Mouse (Mus musculus) heart, embryonic 10.5 days (tissue): ENCODE data around the gene Sh3bgrl2. TPM values are rescaled to one million over a fixed set of nuclear protein-coding genes. Genes with fewer than 3 reads are reported as not detected.
"Not testable (repeated sequence)": the region's sequence is repeated elsewhere in the genome, so short reads cannot be mapped to it uniquely, and the experiment has no call there.

ENCODE experiments used
- DNase-seq: peaks from one replicate; pipeline ENCODE4 v3.0.0-alpha.2; 2017; ENCODE audit warnings: low spot score
- H3K27ac ChIP-seq: fragments of 300-500 bp; sonication (generic); 2 replicates; pipeline ENCODE4 v1.5.1; 2016; ENCODE audit warnings: mild to moderate bottlenecking
- H3K27me3 ChIP-seq: fragments of 300-500 bp; sonication (generic); 2 replicates; pipeline ENCODE4 v1.6.1; 2016; ENCODE audit warnings: mild to moderate bottlenecking; ENCODE audit not compliant: poor library complexity, insufficient read depth, severe bottlenecking
- H3K36me3 ChIP-seq: fragments of 300-500 bp; sonication (generic); 2 replicates; pipeline ENCODE4 v1.6.1; 2016; ENCODE audit warnings: mild to moderate bottlenecking, moderate library complexity
- H3K4me1 ChIP-seq: fragments of 300-500 bp; sonication (generic); 2 replicates; pipeline ENCODE4 v1.6.1; 2016; ENCODE audit warnings: mild to moderate bottlenecking
- H3K4me3 ChIP-seq: fragments of 300-500 bp; sonication (generic); 2 replicates; pipeline ENCODE4 v1.5.1; 2016; ENCODE audit warnings: mild to moderate bottlenecking, moderate library complexity
- H3K9me3 ChIP-seq: fragments of 300-500 bp; sonication (generic); 2 replicates; pipeline ENCODE4 v1.6.1; 2016; ENCODE audit warnings: mild to moderate bottlenecking, moderate library complexity
- WGBS: fragments of 180-500 bp; shearing (Covaris S2); methylation state at CpG from one replicate; pipeline ENCODE4 v1.1.7; 2016; 5-methylcytosine and 5-hydroxymethylcytosine counted together
- polyA plus RNA-seq: library from polyadenylated mRNA; unstranded; fragments of >200 nt; fragmentation: Nextera tagmentation; extraction: Ambion mirVana; gene quantifications from 2 replicates; pipeline ENCODE4 v1.2.1, GENCODE M21; 2016

Gene Sh3bgrl2
- polyA plus RNA-seq: 16.2 and 17.6 TPM in 2 replicates

- DNase-seq: peak; percentile 87
- WGBS: 2% methylated on average over 76 of the region's 76 CpGs
- peak within 1 kb of the TSS; percentile 92 for H3K27ac ChIP-seq
- H3K27me3 ChIP-seq: peaks cover 8% of the 10 kb centered on the region
- H3K4me1 ChIP-seq: peaks cover 25% of the 10 kb centered on the region
- no peaks in the 10 kb centered on the region for H3K36me3 ChIP-seq
- H3K9me3 ChIP-seq: no peaks in the 10 kb centered on the region
- H3K4me3 ChIP-seq: peak within 1 kb of the TSS; percentile 84
These were observed at the start of gene Sh3bgrl2 for GRCm38 (mm10) chr9:83547830-83548689. Gene Sh3bgrl2 (plus strand): TSS chr9:83548327.

DNA sequence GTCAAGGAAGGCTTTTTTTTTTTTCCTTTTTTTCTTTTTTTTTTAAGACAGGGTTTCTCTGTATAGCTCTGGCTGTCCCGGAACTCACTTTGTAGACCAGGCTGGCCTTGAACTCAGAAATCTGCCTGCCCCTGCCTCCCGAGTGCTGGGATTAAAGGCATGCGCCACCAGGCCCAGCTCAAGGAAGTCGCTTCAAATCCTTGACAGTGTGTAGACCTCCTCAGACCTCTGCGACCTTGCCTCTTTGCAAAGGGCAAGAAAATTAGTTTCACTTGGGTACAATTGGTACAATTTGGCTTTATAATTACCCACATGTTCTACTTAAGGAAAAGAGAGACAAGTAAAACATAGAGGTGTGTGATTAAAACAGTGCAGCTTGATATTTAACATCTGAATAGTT, 29.0 kb upstream of the Sh3bgrl2 start:
- not testable (repeated sequence) for H3K9me3 ChIP-seq

DNA sequence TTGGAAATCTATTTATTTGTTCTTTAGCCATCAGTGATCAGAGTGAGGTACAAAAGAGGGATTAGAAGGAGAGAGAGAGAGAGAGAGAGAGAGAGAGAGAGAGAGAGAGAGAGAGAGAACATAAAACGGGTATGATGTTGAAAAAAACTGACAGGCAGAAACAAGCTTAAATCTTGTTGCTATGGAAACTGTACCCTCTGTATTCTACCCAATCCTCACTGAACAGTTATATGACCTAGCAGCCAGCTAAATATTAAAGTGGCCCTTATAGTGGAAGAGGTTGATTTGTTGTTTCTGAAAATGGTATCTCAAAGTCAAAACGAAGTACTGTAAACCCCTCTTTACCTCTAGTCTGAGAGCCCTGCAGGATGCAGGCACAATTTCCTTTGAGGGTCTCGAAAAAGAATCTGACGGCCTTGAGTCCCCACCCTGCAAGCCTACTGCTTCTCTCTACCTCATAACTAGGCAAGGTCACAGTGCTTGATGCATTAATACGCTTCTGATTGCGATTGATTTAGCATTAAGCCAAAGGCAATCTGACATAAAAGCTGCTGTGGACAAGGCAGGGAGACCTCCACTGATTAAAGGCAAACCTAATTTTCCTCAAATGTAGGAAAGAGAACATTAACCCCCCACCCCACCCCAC, 28.5 kb upstream of the Sh3bgrl2 start:
- Histone ChIP-seq H3K9me3 (no peaks in the 10 kb centered on the region), H3K4me3 (no peak overlapping the region), H3K36me3 (no peaks in the 10 kb centered on the region), H3K27ac (no peak overlapping the region), H3K27me3 (no peaks in the 10 kb centered on the region), H3K4me1 (no peaks in the 10 kb centered on the region)
- 83% methylated on average over 6 of the region's 6 CpGs for WGBS
- no peak for DNase-seq

More for the DNA sequence above, 29.0 kb upstream of the Sh3bgrl2 start:
- WGBS: 86% methylated on average over 5 of the region's 5 CpGs
- not testable (repeated sequence) for H3K36me3 ChIP-seq, DNase-seq, H3K27ac ChIP-seq, H3K4me1 ChIP-seq, H3K27me3 ChIP-seq, H3K4me3 ChIP-seq

- peak; percentile 52 for DNase-seq
- 69% methylated on average over 7 of the region's 7 CpGs for WGBS
- H3K4me1 ChIP-seq: peaks cover 6% of the 10 kb centered on the region; the same call in 1 of the 2 replicates
These were observed 20.6 kb upstream of the Sh3bgrl2 start for GRCm38 (mm10) chr9:83527341-83528060.

DNA sequence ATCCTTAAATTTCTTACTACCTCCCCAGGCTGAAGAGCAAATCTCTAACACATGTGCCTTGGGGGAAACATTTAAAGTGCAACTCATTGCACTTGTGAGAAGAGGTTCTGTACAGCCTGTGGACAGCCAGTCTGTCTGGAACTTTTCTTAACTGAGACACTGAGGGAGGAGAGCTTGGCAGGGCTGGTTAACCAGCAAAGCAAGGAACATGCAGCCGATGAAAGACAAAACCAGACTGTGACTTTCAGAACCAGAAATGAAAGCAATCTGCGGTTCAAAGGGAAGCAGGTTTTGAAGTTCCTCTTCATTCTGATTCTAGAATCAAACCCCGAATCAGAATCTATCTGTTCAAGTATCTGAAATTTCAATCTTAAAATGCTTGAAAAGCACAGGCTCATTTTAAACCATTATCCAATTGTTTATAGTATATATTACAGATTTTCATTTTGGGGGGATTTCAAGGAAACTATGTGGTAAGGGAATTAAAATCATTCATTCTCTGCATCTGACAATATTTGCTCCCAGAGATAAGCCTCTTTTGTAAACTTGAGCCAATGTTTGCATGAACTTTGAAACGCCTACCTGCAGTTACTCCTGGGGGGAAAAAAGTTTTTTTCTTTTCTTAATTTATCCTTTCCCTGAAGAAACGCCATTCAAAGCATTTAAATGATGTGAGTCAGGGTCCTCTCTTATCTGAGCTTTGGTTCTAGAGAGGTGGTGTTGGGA, 14.9 kb upstream of the Sh3bgrl2 start:
- no peaks in the 10 kb centered on the region for H3K36me3 ChIP-seq
- H3K4me3 ChIP-seq: no peak overlapping the region
- H3K9me3 ChIP-seq: no peaks in the 10 kb centered on the region
- 74% methylated on average over 5 of the region's 5 CpGs for WGBS
- H3K4me1 ChIP-seq: peaks cover 22% of the 10 kb centered on the region
- H3K27me3 ChIP-seq: no peaks in the 10 kb centered on the region
- DNase-seq: no peak
- H3K27ac ChIP-seq: no peak overlapping the region

More at GRCm38 (mm10) chr9:83527341-83528060, 20.6 kb upstream of the Sh3bgrl2 start:
- no peaks in the 10 kb centered on the region for H3K27me3 ChIP-seq
- no peak overlapping the region for H3K27ac ChIP-seq
- H3K4me3 ChIP-seq: no peak overlapping the region
- H3K36me3 ChIP-seq: no peaks in the 10 kb centered on the region
- H3K9me3 ChIP-seq: no peaks in the 10 kb centered on the region

- no peaks in the 10 kb centered on the region for H3K27me3 ChIP-seq
- H3K4me1 ChIP-seq: peaks cover 42% of the 10 kb centered on the region
- H3K36me3 ChIP-seq: no peaks in the 10 kb centered on the region
- H3K9me3 ChIP-seq: no peaks in the 10 kb centered on the region
- no peak for DNase-seq
- H3K27ac ChIP-seq: no peak overlapping the region
- WGBS: 85% methylated on average over 4 of the region's 4 CpGs
- H3K4me3 ChIP-seq: no peak overlapping the region
These were observed 11.2 kb upstream of the Sh3bgrl2 start for GRCm38 (mm10) chr9:83536959-83537358.

DNA sequence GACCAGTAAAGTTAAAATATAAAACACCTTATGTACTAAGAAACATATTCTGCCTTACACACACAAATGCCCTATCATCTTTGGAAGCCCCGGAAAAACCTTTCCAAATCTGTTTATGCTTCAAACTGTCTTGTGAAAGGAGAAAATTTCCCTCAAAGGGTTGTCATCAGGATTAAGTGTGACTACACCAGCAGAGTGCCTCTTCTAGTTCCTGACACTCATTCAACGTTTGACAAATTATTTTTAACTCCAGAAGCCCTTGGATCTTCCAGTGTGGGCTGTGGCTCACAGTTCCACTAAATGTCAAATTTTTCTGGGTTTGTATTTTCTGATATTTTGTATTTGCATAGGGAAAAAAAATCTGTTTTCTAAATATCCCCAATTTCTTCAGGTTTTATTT, 10.6 kb upstream of the Sh3bgrl2 start:
- Histone ChIP-seq H3K27me3 (no peaks in the 10 kb centered on the region), H3K9me3 (no peaks in the 10 kb centered on the region), H3K4me1 (peaks cover 42% of the 10 kb centered on the region), H3K27ac (peak overlapping the region; percentile 56; the same call in 1 of the 2 replicates), H3K36me3 (no peaks in the 10 kb centered on the region), H3K4me3 (no peak overlapping the region)
- 17% methylated on average over 2 of the region's 2 CpGs for WGBS
- DNase-seq: no peak

DNA sequence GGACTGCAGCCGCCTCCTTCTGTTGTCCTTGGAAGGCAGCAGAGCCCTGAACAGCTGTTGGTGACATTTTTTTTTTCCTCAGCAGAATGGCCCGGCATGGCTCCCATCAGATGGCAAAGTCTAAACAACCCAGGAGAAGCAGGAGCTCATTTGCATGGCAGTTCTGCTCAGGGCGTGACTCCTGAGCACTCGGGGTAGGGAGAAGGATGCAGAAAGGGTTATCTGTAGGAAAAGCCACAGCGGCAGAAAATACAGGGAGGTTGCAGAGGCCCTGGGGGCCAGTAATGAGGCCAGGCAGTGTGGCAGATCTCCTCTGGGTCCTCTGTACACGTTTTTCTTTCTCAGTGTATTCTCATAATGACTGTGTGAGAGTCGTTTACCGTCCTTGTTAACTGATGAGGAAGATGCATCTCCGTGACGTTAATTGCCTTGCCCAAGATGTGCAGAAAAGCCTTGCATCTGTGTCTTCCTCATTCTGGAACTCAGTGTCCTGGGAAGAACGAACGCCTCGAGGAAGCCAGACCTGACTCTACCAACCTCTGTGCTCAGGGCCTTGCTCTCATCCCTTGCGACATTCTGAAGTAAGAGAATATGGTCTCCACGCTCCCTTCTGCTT, 10.1 kb upstream of the Sh3bgrl2 start:
- Histone ChIP-seq H3K9me3 (no peaks in the 10 kb centered on the region), H3K4me3 (no peak overlapping the region), H3K4me1 (peaks cover 42% of the 10 kb centered on the region), H3K27ac (peak overlapping the region; percentile 56), H3K36me3 (no peaks in the 10 kb centered on the region), H3K27me3 (no peaks in the 10 kb centered on the region)
- WGBS: 50% methylated on average over 15 of the region's 15 CpGs
- no peak for DNase-seq

- DNase-seq: peak; percentile 73
- 70% methylated on average over 14 of the region's 14 CpGs for WGBS
- H3K4me3 ChIP-seq: no peak overlapping the region
These were observed 8.2 kb upstream of the Sh3bgrl2 start for GRCm38 (mm10) chr9:83539809-83540491.

GRCm38 (mm10) chr9:83540492-83540857, 7.7 kb upstream of the Sh3bgrl2 start:
- WGBS: 78% methylated on average over 4 of the region's 4 CpGs
- peak overlapping the region; percentile 62 for H3K27ac ChIP-seq
- no peaks in the 10 kb centered on the region for H3K27me3 ChIP-seq

More at GRCm38 (mm10) chr9:83539809-83540491, 8.2 kb upstream of the Sh3bgrl2 start:
- H3K4me1 ChIP-seq: peaks cover 42% of the 10 kb centered on the region
- peak overlapping the region; percentile 62 for H3K27ac ChIP-seq
- no peaks in the 10 kb centered on the region for H3K9me3 ChIP-seq
- H3K36me3 ChIP-seq: no peaks in the 10 kb centered on the region
- H3K27me3 ChIP-seq: no peaks in the 10 kb centered on the region

GRCm38 (mm10) chr9:83540975-83541374, 7.2 kb upstream of the Sh3bgrl2 start:
- Histone ChIP-seq H3K27me3 (no peaks in the 10 kb centered on the region), H3K4me3 (no peak overlapping the region), H3K36me3 (no peaks in the 10 kb centered on the region), H3K9me3 (no peaks in the 10 kb centered on the region), H3K27ac (peak overlapping the region; percentile 62), H3K4me1 (peaks cover 42% of the 10 kb centered on the region)
- 52% methylated on average over 3 of the region's 3 CpGs for WGBS
- DNase-seq: no peak

More at GRCm38 (mm10) chr9:83540492-83540857, 7.7 kb upstream of the Sh3bgrl2 start:
- Histone ChIP-seq H3K4me3 (no peak overlapping the region), H3K4me1 (peaks cover 42% of the 10 kb centered on the region), H3K9me3 (no peaks in the 10 kb centered on the region), H3K36me3 (no peaks in the 10 kb centered on the region)
- peak; percentile 27 for DNase-seq
